Mouse (Mus musculus): Measurements from ENCODE around the gene Med16. TPM values are rescaled to one million over a fixed set of nuclear protein-coding genes. Genes with fewer than 3 reads are reported as not detected.

Med16 gene
- polyA plus RNA-seq, 1 experiment from 2014 or later, result 53.7 TPM

DNA sequence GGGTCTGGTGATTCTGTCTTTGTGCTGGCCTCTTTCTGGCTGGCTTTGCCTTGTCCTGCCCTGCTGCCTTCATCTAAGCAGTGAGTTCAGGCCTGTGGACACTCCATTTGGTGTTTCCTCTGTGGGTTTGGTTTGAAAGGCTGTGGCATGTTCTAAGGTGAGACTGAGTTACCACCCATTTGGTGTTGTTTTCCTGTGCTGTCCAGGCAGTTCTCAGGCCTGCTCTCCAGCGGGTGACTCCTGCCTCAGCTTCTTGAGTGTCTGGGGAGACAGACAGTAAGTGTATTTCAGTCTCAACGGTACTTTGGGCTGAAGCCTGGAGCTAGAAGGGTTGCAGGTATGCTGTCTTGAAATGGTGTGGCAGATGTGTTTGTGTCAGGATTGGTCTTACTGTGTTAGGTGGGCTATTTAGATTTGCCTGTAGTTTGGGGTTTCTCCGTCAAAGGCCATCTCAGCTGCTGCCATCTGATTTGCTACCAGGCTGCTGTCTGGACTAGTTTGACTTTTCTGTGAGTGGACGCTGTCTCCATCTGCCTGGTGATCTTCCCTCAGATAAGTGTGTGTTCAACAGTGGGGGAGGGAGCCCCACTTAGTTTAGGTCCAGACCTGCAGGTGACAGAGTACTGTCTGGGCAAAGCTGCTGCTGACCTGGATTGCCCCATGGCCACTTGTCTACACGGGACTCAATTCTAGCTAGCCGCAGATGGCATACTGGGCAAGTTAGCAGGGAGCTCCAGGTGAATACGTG is 51.8 kb downstream of the Med16 start:
- H3K9me3 ChIP-seq, result no peaks in the 10 kb centered on the region
- peak overlapping the region; percentile 72 for H3K27ac ChIP-seq
- peaks cover 56% of the 10 kb centered on the region for H3K4me1 ChIP-seq (replicated peaks)

DNA sequence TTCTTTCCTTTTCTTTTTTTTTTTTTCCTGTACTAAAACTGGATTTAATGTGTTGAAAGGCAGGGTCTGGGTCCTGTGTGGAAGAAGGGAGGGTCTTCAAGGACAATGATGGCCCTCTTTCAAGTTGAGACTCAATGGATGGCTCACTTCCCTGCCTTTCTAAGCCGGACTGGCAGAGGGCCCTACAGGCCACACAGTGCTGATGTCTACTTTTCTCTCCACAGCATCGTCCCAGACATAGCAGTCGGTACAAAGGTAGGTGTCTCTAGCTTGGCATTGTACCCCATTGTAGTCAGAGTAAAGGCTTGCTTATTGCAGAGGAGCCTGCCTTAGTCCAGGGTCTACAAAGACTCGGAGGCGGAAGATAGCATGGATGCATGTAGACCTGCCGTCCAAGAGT is 52.4 kb downstream of the Med16 start:
- H3K9me3 ChIP-seq, result no peaks in the 10 kb centered on the region
- peak overlapping the region; percentile 72 for H3K27ac ChIP-seq
- peak overlapping the region; percentile 98 for H3K9ac ChIP-seq (replicated peaks)
- ATAC-seq (ENCODE audit: insufficient number of reproducible peaks, insufficient read depth, low FRiP score, low TSS enrichment, low read depth), result no peak
- H3K4me3 ChIP-seq (replicated peaks), result peak overlapping the region; percentile 99
- WGBS, result 63% methylated on average over 6 of the region's 6 CpGs
- peaks cover 62% of the 10 kb centered on the region for H3K4me1 ChIP-seq (replicated peaks)
- no peaks in the 10 kb centered on the region for H3K27me3 ChIP-seq
- peaks cover 51% of the 10 kb centered on the region for H3K36me3 ChIP-seq
- peak overlapping the region; percentile 100 for H3K4me2 ChIP-seq

More for the DNA sequence above, 51.8 kb downstream of the Med16 start:
- WGBS, result 60% methylated on average over 7 of the region's 7 CpGs
- Histone ChIP-seq H3K4me3 (replicated peaks) (peak overlapping the region; percentile 99), H3K9ac (replicated peaks) (peak overlapping the region; percentile 98), H3K36me3 (peaks cover 57% of the 10 kb centered on the region), H3K4me2 (peak overlapping the region; percentile 100), H3K27me3 (no peaks in the 10 kb centered on the region)
- no peak for ATAC-seq (ENCODE audit: insufficient number of reproducible peaks, insufficient read depth, low FRiP score, low TSS enrichment, low read depth)

DNA sequence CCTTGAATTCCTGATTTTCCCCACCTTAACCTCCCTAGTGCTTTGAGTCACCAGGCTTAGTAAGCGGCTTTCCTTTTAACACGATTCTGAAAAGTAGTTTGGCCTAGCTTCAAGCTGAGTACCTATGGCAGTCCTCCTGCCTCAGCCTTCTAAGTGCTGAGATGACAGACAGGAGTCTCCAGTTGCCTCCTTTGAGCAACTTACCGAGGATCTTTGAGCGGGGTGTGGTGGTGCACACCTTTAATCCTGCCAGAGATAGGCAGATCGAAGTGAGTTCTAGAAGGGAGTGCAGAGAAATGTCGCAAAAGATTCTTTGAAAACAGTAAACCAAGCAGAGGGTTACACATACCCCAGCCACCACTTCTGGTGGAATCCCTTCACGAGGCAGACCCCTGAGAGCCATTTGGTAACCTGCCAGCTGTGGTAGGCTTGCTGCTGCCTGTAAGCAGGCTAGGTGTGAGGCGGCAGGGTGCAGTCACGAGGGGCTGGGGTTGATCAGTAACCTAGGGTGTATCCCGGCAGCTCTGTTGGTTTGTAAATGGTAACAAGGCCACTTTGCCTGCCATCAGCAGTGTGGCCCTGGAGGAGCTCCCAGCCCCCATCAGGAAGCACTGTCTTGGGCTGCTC is 53.1 kb downstream of the Med16 start:
- no peaks in the 10 kb centered on the region for H3K27me3 ChIP-seq
- no peak for ATAC-seq (ENCODE audit: insufficient number of reproducible peaks, insufficient read depth, low FRiP score, low TSS enrichment, low read depth)
- peaks cover 47% of the 10 kb centered on the region for H3K36me3 ChIP-seq
- H3K4me3 ChIP-seq (replicated peaks), result peak overlapping the region; percentile 99
- H3K9me3 ChIP-seq, result no peaks in the 10 kb centered on the region
- H3K9ac ChIP-seq (replicated peaks), result peak overlapping the region; percentile 98
- peak overlapping the region; percentile 100 for H3K27ac ChIP-seq
- H3K4me2 ChIP-seq, result peak overlapping the region; percentile 100
- peaks cover 59% of the 10 kb centered on the region for H3K4me1 ChIP-seq (replicated peaks)
- 4% methylated on average over 10 of the region's 10 CpGs for WGBS

DNA sequence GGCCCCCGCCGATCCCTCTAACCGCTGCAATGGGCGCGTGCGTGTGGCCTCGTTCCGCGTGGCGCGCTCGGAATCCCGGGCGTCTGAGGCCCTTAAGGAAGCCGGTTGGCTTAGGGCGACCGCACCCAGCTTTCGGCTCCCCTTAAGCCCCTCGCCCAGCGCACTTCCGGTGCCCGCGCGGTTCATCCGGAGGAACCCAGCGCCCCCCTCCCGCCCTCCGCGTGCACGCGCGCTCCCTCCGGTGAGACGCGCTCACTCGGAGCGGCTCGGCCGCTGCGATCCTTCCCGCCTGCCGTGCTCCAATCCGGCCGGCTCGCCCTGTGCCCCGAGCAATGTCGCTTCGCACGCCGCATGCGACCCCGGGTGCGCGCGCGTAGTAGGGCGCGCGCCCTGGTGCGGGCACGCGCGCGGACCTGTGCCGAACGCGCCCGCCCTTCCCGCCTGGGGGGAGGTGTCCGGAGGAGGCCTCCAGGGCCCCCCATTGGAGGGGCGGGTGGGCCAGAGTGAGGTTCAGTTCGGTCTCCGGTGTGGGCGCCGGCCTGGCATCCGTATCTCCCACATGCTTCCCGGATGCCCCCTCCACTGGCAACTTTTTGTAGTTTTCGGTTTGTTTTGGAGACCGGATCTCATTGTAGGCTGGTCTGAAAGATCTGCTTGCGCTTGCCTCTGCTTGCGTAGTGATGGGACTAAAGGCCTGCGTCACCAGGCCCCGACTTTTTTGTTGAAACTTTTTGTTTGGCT is 53.8 kb downstream of the Med16 start:
- Histone ChIP-seq H3K4me1 (replicated peaks) (peaks cover 55% of the 10 kb centered on the region), H3K27me3 (no peaks in the 10 kb centered on the region), H3K9me3 (no peaks in the 10 kb centered on the region), H3K27ac (peak overlapping the region; percentile 100), H3K4me3 (replicated peaks) (peak overlapping the region; percentile 99), H3K4me2 (peak overlapping the region; percentile 100), H3K9ac (replicated peaks) (peak overlapping the region; percentile 98), H3K36me3 (peaks cover 40% of the 10 kb centered on the region)
- under 1% methylated on average over 83 of the region's 83 CpGs for WGBS
- peak; percentile 4; the same call in 1 of the 2 replicates for ATAC-seq (ENCODE audit: insufficient number of reproducible peaks, insufficient read depth, low FRiP score, low TSS enrichment, low read depth)

DNA sequence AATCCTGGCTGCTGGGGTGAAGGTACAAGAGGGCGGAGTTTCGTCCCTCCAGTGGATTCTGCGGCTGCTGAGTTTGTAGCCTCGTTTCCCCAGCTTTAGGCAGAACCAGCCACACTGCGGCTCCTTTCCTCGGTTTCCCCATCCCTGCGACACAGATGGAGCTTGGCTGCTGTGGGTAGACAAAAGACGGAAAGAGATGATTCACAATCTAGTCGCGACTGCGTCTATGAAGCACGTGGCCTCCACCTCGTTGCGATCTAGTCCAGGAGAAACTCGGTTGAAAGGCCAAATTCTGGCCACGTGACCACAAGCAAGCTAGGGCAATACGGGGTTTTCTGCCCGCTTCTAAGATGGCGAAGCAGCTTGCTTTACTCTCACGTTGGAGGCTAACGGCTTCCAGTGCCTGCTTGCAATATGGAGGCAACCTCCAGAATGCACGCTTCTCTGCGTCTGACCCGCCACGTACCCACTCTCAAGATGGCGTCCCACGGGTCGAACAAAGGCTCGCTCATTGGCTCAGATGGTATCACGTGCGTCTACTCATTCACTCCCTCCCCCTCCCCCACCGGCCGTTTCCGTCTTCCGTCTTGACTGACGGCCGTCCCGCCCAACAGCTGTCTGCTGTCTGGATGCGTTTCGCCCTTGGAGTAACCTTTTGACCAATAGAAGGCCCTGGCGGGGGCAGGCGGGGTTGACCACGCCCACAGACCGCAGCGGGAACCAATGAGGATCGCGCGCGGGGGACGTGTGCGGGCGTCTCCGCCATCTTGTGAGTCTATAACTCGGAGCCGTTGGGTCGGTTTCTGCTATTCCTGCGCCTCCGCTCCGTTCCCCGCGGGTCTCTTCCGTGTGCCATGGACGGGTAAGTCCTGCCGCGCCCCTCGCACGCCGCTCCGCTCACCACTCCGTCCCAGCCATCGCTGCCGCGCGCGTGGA is 54.6 kb downstream of the Med16 start, which contains the start of gene Ptbp1:
Ptbp1 (plus strand) TSS at position 568 of the 936 bp plus-strand sequence.
- under 1% methylated on average over 75 of the region's 75 CpGs for WGBS
- Histone ChIP-seq H3K4me2 (peak within 1 kb of the TSS; percentile 100), H3K4me3 (replicated peaks) (peak within 1 kb of the TSS; percentile 99), H3K4me1 (replicated peaks) (peaks cover 55% of the 10 kb centered on the region), H3K27ac (peak within 1 kb of the TSS; percentile 100), H3K9ac (replicated peaks) (peak within 1 kb of the TSS; percentile 98), H3K27me3 (no peaks in the 10 kb centered on the region), H3K36me3 (peaks cover 32% of the 10 kb centered on the region), H3K9me3 (no peaks in the 10 kb centered on the region)
- peak; percentile 94 for ATAC-seq (ENCODE audit: insufficient number of reproducible peaks, insufficient read depth, low FRiP score, low TSS enrichment, low read depth)

DNA sequence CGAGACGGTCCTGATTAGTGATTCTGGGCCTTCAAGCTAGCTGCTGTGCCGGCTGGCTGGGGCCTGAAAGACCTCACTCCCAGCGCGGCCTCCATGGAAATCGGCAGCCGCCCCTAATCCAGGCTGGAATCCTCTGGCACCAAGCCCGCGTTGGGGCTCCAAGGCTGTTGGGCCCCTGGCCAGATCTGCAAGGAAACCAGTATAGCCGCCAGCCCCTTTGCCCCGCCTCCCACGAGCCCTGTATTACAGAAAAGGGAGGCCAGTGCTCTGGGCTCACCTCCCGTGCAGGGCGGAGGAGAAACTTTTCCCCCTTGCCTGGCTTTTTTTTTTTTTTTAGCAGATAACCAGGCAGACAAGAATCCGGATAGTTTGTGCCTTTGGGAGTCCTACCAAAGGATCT is 55.3 kb downstream of the Med16 start:
- Histone ChIP-seq H3K4me3 (replicated peaks) (peak overlapping the region; percentile 99), H3K27ac (peak overlapping the region; percentile 100), H3K4me2 (peak overlapping the region; percentile 100), H3K9ac (replicated peaks) (peak overlapping the region; percentile 73), H3K4me1 (replicated peaks) (peaks cover 50% of the 10 kb centered on the region), H3K27me3 (no peaks in the 10 kb centered on the region), H3K9me3 (no peaks in the 10 kb centered on the region), H3K36me3 (peaks cover 25% of the 10 kb centered on the region)
- peak; percentile 15; the same call in 1 of the 2 replicates for ATAC-seq (ENCODE audit: insufficient number of reproducible peaks, insufficient read depth, low FRiP score, low TSS enrichment, low read depth)
- 1% methylated on average over 15 of the region's 15 CpGs for whole genome bisulfite sequencing

DNA sequence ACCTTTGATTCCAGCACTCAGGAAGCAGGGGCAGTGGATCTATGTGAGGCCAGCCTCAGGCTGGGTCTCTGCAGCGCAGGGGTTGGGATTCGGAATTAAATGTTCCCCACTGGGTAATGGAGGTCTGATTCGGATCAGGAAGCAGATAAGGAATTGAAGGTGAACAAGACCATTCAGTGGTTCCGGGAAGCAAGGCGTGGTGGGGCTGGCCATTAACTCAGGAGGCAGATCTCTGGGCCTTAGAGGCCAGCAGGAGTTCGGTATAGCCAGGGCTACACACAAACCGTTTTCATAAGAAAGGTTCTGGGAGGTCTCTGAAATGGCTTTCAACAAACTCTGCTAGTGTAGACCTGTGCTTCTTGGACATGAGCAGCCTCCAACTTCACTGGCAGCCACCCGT is 55.9 kb downstream of the Med16 start:
- Histone ChIP-seq H3K4me1 (replicated peaks) (peaks cover 44% of the 10 kb centered on the region), H3K9ac (replicated peaks) (peak overlapping the region; percentile 73)

DNA sequence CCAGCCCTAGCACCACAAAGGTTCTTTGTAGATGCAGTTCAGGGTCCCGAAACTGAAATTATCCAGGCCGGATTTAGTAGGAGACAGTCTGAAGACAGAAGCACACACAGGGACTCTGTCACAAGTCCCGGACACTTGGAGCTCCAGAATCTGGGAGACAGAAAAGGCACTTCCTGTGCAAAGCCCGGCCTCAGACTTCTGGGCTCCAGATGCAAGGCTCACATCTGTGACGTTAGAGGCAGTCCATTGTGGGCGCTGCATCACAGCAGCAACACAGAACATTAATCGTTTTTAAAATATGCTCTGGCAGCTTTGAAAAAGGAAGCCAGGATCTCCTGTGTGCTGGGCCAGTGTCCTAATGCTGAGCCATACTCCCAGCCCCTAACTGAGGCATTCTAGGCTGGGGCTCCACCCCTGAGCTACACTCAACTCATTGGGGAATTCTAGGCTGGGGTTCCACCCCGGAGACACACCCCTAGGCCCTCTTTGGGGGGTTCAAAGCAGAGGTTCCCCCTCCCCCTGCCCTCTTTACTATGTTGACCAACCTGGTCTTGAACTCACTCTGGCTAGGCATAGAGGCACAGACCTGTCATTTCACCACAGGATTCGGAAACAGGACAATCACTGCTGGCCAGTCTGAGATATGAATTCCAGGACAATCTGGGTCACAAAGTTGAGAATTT is 56.5 kb downstream of the Med16 start:
- Histone ChIP-seq H3K9ac (replicated peaks) (peak overlapping the region; percentile 73), H3K27ac (peak overlapping the region; percentile 100), H3K4me1 (replicated peaks) (peaks cover 39% of the 10 kb centered on the region), H3K4me2 (peak overlapping the region; percentile 100), H3K27me3 (no peaks in the 10 kb centered on the region), H3K9me3 (no peaks in the 10 kb centered on the region), H3K36me3 (peaks cover 14% of the 10 kb centered on the region), H3K4me3 (replicated peaks) (peak overlapping the region; percentile 99)
- WGBS, result 36% methylated on average over 9 of the region's 9 CpGs
- no peak for ATAC-seq (ENCODE audit: insufficient number of reproducible peaks, insufficient read depth, low FRiP score, low TSS enrichment, low read depth)

More for the DNA sequence above, 55.9 kb downstream of the Med16 start:
- Histone ChIP-seq H3K27ac (peak overlapping the region; percentile 100), H3K4me2 (peak overlapping the region; percentile 100), H3K4me3 (replicated peaks) (peak overlapping the region; percentile 99), H3K9me3 (no peaks in the 10 kb centered on the region), H3K27me3 (no peaks in the 10 kb centered on the region), H3K36me3 (peaks cover 19% of the 10 kb centered on the region)
- ATAC-seq (ENCODE audit: insufficient number of reproducible peaks, insufficient read depth, low FRiP score, low TSS enrichment, low read depth), result no peak
- 28% methylated on average over 8 of the region's 8 CpGs for WGBS

DNA sequence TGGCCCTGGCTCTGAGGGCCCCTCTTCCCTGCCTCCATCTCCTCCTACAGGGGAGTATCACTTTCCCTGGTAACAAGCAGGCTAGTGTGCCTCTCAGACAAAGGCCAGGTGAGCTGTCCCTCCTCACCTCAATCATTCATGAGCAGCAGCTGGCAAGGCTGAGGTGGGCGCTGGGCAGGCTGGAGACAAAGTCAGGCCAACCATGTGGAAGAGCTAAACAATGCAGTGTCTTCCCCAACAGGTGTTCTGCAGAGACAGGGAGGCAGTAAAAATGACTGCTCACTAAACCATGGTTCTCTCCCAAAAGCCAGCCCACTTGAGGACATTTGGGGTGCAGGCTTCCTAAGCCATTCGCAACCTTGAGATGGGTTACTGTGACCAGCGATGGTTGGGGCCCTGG is 57.1 kb downstream of the Med16 start:
- H3K4me1 ChIP-seq (replicated peaks), result peaks cover 33% of the 10 kb centered on the region
- H3K4me3 ChIP-seq (replicated peaks), result peak overlapping the region; percentile 99; the same call in 1 of the 2 replicates
- WGBS, result 78% methylated on average over 3 of the region's 3 CpGs

More for the DNA sequence above, 57.1 kb downstream of the Med16 start:
- Histone ChIP-seq H3K27me3 (no peaks in the 10 kb centered on the region), H3K9ac (replicated peaks) (peak overlapping the region; percentile 73), H3K4me2 (peak overlapping the region; percentile 100), H3K9me3 (no peaks in the 10 kb centered on the region), H3K27ac (peak overlapping the region; percentile 100), H3K36me3 (peaks cover 8% of the 10 kb centered on the region)
- no peak for ATAC-seq (ENCODE audit: insufficient number of reproducible peaks, insufficient read depth, low FRiP score, low TSS enrichment, low read depth)

All from limb, embryonic 12.5 days (tissue).